Mouse (Mus musculus): ENCODE measurements around the gene Slc25a29. TPM values are rescaled to one million over a fixed set of nuclear protein-coding genes. Genes with fewer than 3 reads are reported as not detected.
"Not testable (repeated sequence)": the region's sequence is repeated elsewhere in the genome, so short reads cannot be mapped to it uniquely, and the experiment has no call there.

Gene Slc25a29
- polyA plus RNA-seq, 1 experiment from 2014 or later: 3.0 TPM

DNA sequence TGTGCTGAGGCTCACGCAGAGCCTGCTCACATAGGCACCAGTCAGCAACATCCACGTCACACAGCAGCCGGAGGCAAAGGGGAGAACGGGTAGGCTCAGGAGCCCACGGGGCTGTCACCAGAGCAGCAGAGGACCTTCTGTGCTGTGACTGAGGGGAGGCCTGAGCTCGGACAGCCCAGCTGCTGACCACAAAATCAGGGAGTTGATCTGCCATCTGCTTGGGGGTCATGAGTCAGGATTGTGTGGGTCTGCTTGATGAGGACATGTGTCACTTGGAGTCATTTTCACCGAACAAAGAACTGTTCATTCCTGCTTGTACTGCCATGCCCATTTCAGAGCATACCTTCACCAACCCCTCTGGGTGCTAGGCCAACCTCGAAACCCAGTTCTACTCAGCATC lies 20.5 kb upstream of the Slc25a29 start:
- no peak for ATAC-seq (ENCODE audit: insufficient number of reproducible peaks, low FRiP score)
- no peak overlapping the region for H3K4me3 ChIP-seq
- H3K4me1 ChIP-seq (replicated peaks): no peaks in the 10 kb centered on the region
- H3K27ac ChIP-seq (ENCODE audit: poor library complexity, severe bottlenecking): no peak overlapping the region
- H3K27me3 ChIP-seq (replicated peaks): no peaks in the 10 kb centered on the region
- H3K9me3 ChIP-seq (replicated peaks): no peaks in the 10 kb centered on the region
- no peak overlapping the region for H3K9ac ChIP-seq
- peaks cover 22% of the 10 kb centered on the region for H3K36me3 ChIP-seq
- WGBS: 87% methylated on average over 8 of the region's 8 CpGs
- H3K4me2 ChIP-seq: no peak overlapping the region

DNA sequence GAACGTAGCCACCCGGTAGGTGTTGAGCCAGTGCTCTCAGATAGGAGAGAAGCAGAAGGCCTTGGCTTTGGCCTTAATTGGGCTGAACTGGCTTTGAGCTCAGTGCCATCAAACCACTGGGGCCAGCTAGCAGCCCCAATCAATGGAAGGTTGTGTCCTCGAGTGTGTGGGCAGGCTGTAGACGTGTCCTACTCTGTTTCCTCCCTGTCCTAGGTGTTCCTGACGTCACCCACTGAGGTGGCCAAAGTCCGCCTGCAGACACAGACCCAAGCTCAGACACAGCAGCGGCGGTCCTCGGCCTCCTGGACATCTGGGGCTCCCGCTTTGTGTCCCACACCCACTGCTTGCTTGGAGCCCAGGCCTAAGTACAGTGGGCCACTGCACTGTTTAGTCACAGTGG lies 19.4 kb upstream of the Slc25a29 start:
- 86% methylated on average over 10 of the region's 10 CpGs for WGBS
- no peak overlapping the region for H3K9ac ChIP-seq

DNA sequence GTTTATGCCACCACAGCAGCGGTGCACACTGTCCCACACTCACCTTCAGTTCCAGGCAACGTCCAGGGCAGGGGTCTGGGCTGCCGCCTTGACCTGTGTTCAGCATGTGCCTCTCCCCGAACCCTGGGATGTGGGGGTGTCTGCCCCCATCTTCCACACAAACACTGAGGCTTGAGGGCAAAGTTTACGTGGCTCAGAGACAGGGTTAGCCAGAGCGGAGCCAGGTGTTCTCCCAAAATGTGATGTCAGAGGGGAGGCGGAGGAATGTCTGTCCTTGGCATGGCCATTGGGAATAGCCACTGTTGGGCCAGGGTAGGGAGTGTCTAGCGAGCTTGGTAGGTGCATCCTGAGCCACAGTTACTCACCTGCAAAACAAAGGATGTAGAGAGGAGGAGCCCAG lies 17.1 kb upstream of the Slc25a29 start:
- no peak for ATAC-seq (ENCODE audit: insufficient number of reproducible peaks, low FRiP score)
- H3K4me3 ChIP-seq: no peak overlapping the region

More for the DNA sequence above, 19.4 kb upstream of the Slc25a29 start:
- Histone ChIP-seq H3K27me3 (replicated peaks) (no peaks in the 10 kb centered on the region), H3K36me3 (peaks cover 11% of the 10 kb centered on the region), H3K9me3 (replicated peaks) (no peaks in the 10 kb centered on the region), H3K4me3 (no peak overlapping the region), H3K4me1 (replicated peaks) (no peaks in the 10 kb centered on the region), H3K4me2 (no peak overlapping the region), H3K27ac (ENCODE audit: poor library complexity, severe bottlenecking) (no peak overlapping the region)
- no peak for ATAC-seq (ENCODE audit: insufficient number of reproducible peaks, low FRiP score)

DNA sequence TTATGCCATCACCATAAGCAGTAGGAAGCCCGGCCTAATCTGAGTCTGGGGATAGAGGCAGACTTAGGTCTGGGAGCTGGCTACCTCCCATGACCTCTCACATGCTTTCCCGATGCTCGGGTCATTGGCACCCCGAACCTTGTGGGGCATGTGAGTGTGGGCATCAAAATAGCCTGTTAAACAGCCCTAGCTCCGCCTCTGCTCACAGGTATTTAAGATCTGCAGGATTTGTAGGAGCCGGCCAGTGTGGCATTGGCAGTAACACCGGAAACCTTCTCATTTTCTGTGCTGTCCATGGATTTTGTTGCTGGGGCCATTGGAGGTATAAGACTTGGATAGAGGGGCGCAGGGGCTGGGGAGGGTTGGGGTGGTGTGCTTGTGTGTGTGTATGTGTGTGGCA lies 15.2 kb upstream of the Slc25a29 start:
- WGBS: 86% methylated on average over 8 of the region's 8 CpGs
- peaks cover 11% of the 10 kb centered on the region; the same call in 1 of the 2 replicates for H3K36me3 ChIP-seq
- H3K9me3 ChIP-seq (replicated peaks): peaks cover 7% of the 10 kb centered on the region; the same call in 1 of the 2 replicates
- no peak overlapping the region for H3K9ac ChIP-seq
- H3K27ac ChIP-seq (ENCODE audit: poor library complexity, severe bottlenecking): no peak overlapping the region
- no peak for ATAC-seq (ENCODE audit: insufficient number of reproducible peaks, low FRiP score)
- no peaks in the 10 kb centered on the region for H3K27me3 ChIP-seq (replicated peaks)
- no peaks in the 10 kb centered on the region for H3K4me1 ChIP-seq (replicated peaks)
- no peak overlapping the region for H3K4me3 ChIP-seq
- H3K4me2 ChIP-seq: no peak overlapping the region

More for the DNA sequence above, 17.1 kb upstream of the Slc25a29 start:
- H3K9me3 ChIP-seq (replicated peaks): no peaks in the 10 kb centered on the region
- H3K36me3 ChIP-seq: peaks cover 3% of the 10 kb centered on the region; the same call in 1 of the 2 replicates
- no peak overlapping the region for H3K27ac ChIP-seq (ENCODE audit: poor library complexity, severe bottlenecking)
- no peaks in the 10 kb centered on the region for H3K27me3 ChIP-seq (replicated peaks)
- WGBS: 87% methylated on average over 8 of the region's 8 CpGs
- no peaks in the 10 kb centered on the region for H3K4me1 ChIP-seq (replicated peaks)
- no peak overlapping the region for H3K9ac ChIP-seq
- no peak overlapping the region for H3K4me2 ChIP-seq

DNA sequence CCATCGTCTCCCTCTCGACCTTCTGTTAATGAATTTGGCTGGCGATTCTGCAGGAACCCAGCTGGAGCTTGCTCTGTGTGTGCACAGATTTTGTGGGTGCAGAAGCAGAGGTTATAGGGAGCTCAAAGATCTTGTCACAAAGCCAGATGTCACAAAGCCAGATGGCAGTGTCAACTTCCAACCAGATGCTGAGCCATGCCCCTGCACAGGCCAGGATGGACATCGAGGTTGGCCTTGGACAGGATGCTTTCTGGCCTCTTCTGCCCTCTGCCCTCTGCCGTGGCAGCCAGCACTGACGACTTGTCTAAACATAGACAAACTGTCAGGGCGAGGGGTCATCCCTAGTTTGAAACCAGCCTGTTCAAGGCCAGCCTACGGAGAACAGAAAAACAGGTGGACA lies 14.4 kb upstream of the Slc25a29 start:
- Histone ChIP-seq H3K9ac (no peak overlapping the region), H3K27ac (ENCODE audit: poor library complexity, severe bottlenecking) (no peak overlapping the region), H3K4me1 (replicated peaks) (no peaks in the 10 kb centered on the region), H3K9me3 (replicated peaks) (peaks cover 7% of the 10 kb centered on the region; the same call in 1 of the 2 replicates), H3K4me3 (no peak overlapping the region), H3K36me3 (peaks cover 18% of the 10 kb centered on the region), H3K27me3 (replicated peaks) (no peaks in the 10 kb centered on the region), H3K4me2 (no peak overlapping the region)
- WGBS: 67% methylated on average over 8 of the region's 8 CpGs
- ATAC-seq (ENCODE audit: insufficient number of reproducible peaks, low FRiP score): no peak

DNA sequence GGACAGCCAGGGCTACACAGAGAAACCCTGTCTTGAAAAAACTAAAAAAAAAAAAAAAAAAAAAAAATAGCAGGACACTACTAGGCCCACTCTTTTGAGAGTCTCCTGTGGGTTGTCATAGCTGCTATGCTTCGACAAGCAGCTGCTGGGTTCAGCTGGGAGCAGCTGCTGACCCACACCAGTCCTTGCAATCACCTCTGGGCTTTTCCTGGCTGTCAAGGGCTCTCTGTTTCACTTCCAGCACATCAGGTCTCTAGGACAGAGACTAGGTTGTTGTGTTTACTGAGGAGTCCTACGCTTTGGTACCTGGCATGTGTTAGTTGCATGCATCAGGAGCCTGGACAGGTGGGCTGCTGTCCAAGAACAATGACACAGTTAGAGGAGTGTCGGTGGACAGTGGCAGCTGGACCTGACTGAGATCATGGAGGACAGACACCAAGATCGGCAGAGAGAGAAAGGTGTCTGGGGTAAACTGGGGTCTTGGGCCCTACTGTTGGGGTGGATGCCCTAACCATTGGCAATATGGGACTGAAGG lies 13.9 kb upstream of the Slc25a29 start:
- no peak overlapping the region for H3K4me3 ChIP-seq
- H3K4me1 ChIP-seq (replicated peaks): no peaks in the 10 kb centered on the region
- no peak overlapping the region for H3K27ac ChIP-seq (ENCODE audit: poor library complexity, severe bottlenecking)
- 79% methylated on average over 4 of the region's 4 CpGs for WGBS
- peaks cover 24% of the 10 kb centered on the region for H3K36me3 ChIP-seq
- H3K27me3 ChIP-seq (replicated peaks): no peaks in the 10 kb centered on the region
- H3K9ac ChIP-seq: no peak overlapping the region
- H3K4me2 ChIP-seq: no peak overlapping the region
- ATAC-seq (ENCODE audit: insufficient number of reproducible peaks, low FRiP score): no peak
- peaks cover 7% of the 10 kb centered on the region; the same call in 1 of the 2 replicates for H3K9me3 ChIP-seq (replicated peaks)

DNA sequence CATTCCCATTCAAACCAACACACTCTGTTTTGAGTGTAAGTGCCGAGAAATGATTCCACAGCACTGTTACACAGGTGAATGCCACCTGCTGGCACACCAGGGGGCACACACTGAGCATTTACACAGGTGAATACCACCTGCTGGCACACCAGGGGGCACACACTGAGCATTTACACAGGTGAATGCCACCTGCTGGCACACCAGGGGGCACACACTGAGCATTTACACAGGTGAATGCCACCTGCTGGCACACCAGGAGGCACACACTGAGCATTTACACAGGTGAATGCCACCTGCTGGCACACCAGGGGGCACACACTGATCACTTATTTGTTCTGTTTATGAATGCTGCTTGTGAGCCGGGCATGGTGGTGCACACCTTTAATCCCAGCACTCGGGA lies 12.3 kb upstream of the Slc25a29 start:
- not testable (repeated sequence) for ATAC-seq (ENCODE audit: insufficient number of reproducible peaks, low FRiP score); H3K4me2 ChIP-seq

DNA sequence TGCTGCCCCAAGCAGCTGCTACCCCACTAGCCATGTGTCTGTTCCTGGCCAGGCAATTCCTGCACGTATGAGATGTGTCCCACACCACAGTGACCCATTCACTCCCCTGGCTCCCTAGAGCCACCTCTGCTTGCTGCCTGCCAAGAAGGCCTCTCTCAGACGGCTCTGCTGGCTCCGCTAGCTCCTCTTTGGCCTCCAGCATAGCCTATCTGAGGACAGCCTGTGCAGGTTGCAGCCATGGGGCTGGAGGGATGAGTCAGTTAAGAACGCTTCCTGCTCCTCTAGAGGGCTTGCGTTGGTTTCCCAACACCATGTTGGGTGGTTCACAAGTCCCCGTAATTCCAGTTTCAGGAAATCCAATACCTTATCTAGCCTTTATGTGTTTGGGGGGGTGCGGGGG lies 7.0 kb upstream of the Slc25a29 start:
- Histone ChIP-seq H3K4me2 (no peak overlapping the region), H3K9ac (no peak overlapping the region), H3K27ac (ENCODE audit: poor library complexity, severe bottlenecking) (no peak overlapping the region), H3K27me3 (replicated peaks) (no peaks in the 10 kb centered on the region), H3K4me1 (replicated peaks) (peaks cover 9% of the 10 kb centered on the region), H3K9me3 (replicated peaks) (peaks cover 12% of the 10 kb centered on the region), H3K4me3 (no peak overlapping the region), H3K36me3 (peaks cover 73% of the 10 kb centered on the region)
- 85% methylated on average over 7 of the region's 7 CpGs for WGBS
- ATAC-seq (ENCODE audit: insufficient number of reproducible peaks, low FRiP score): no peak

More for the DNA sequence above, 12.3 kb upstream of the Slc25a29 start:
- peaks cover 12% of the 10 kb centered on the region for H3K9me3 ChIP-seq (replicated peaks)
- H3K27ac ChIP-seq (ENCODE audit: poor library complexity, severe bottlenecking); H3K4me3 ChIP-seq; H3K27me3 ChIP-seq (replicated peaks); H3K9ac ChIP-seq; H3K4me1 ChIP-seq (replicated peaks): not testable (repeated sequence)
- 89% methylated on average over 3 of the region's 3 CpGs for WGBS
- H3K36me3 ChIP-seq: peaks cover 36% of the 10 kb centered on the region

DNA sequence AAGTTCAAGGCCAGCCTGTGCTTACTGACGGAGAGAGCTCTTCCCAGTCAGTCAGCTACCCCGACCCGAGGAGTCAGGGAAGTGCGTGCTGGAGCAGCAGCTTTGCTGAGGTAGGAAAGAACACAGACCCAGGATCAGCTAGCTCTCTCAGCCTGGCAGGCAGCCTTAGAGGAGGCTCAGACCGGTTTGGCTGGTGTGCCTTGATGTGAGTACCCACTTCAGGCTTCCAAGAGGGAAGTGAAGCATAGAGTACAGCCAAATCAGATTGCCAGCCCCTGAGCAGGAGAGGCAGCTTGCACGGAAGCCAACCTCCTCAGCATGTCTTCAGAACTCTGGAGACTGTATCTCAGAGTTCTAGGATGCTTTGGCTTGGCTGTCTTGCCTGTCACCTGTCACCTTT lies 5.5 kb upstream of the Slc25a29 start:
- peaks cover 66% of the 10 kb centered on the region for H3K36me3 ChIP-seq
- peaks cover 5% of the 10 kb centered on the region; the same call in 1 of the 2 replicates for H3K9me3 ChIP-seq (replicated peaks)
- 86% methylated on average over 6 of the region's 6 CpGs for WGBS
- no peak overlapping the region for H3K4me3 ChIP-seq
- H3K4me2 ChIP-seq: no peak overlapping the region
- H3K27ac ChIP-seq (ENCODE audit: poor library complexity, severe bottlenecking): no peak overlapping the region
- peaks cover 24% of the 10 kb centered on the region for H3K4me1 ChIP-seq (replicated peaks)
- no peaks in the 10 kb centered on the region for H3K27me3 ChIP-seq (replicated peaks)
- no peak for ATAC-seq (ENCODE audit: insufficient number of reproducible peaks, low FRiP score)
- H3K9ac ChIP-seq: no peak overlapping the region

DNA sequence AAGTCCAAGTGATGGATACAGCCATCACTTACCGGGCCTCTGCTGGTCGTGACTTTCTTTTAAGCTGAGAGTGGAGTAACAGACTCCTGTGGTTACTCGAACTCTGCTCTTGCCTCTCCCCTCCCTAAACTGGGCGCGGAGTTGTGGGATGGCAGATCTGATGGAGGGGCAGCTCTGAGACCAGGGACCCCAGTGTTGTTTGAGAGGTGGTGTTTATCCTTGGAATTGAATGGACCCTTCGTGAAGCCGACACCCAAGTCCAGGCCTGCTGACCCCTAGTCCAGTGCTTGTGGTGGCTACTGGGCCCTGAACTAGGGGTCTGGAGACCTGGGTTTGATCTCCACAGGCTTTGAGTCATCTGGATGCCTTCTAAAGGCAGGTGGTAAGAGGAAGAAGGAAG lies 1.0 kb upstream of the Slc25a29 start:
- peak overlapping the region; percentile 72 for H3K4me3 ChIP-seq
- peak overlapping the region; percentile 99 for H3K4me2 ChIP-seq
- H3K4me1 ChIP-seq (replicated peaks): peaks cover 38% of the 10 kb centered on the region
- H3K27me3 ChIP-seq (replicated peaks): 0 out of 2 replicates have a peak, but pooled peaks cover 10% of the 10 kb centered on the region
- H3K27ac ChIP-seq (ENCODE audit: poor library complexity, severe bottlenecking): no peak overlapping the region
- no peak for ATAC-seq (ENCODE audit: insufficient number of reproducible peaks, low FRiP score)
- H3K9ac ChIP-seq: peak overlapping the region; percentile 80
- 58% methylated on average over 7 of the region's 7 CpGs for WGBS
- no peaks in the 10 kb centered on the region for H3K9me3 ChIP-seq (replicated peaks)
- H3K36me3 ChIP-seq: peaks cover 28% of the 10 kb centered on the region

DNA sequence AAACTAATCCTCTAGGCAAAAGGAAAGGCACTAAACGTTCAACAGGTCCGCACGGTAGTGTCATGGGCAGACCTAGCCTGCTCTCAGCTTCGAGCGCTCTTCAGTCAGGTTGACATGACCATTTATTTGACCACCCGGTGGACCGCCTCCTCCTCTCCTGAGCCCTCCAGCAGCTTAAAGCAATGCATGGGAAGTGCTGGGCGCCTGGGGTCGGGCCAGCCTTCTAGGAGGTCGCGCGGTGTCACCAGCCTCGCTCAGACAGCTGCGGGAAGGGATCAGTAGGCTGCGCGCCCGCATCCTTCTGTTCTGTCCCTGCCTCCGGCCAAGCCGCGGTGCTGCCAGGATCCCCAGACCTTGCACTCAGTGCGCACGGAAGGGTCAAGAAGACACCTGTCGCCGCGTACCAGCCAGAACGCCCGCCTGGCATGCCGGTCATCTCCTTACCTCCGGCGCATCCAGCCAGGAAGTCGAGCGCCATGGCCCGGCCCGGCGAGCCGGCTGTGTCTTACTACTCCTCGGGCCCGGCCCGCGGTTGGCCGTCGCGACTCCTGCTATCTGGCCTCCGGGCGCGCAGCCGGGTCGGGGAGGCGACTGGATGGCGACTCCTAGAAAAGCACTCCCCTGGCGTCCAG lies 359 bp downstream of the Slc25a29 start:
- WGBS: 3% methylated on average over 51 of the region's 51 CpGs
- Histone ChIP-seq H3K27me3 (replicated peaks) (0 out of 2 replicates have a peak, but pooled peaks cover 10% of the 10 kb centered on the region), H3K27ac (ENCODE audit: poor library complexity, severe bottlenecking) (no peak overlapping the region), H3K36me3 (peaks cover 17% of the 10 kb centered on the region), H3K9me3 (replicated peaks) (no peaks in the 10 kb centered on the region), H3K4me1 (replicated peaks) (peaks cover 38% of the 10 kb centered on the region), H3K4me2 (peak overlapping the region; percentile 99), H3K9ac (peak overlapping the region; percentile 82), H3K4me3 (peak overlapping the region; percentile 72)
- no peak; the same call in 1 of the 2 replicates for ATAC-seq (ENCODE audit: insufficient number of reproducible peaks, low FRiP score)
